Mouse (Mus musculus): ENCODE data around the gene Tspan11. TPM values are rescaled to one million over a fixed set of nuclear protein-coding genes. Genes with fewer than 3 reads are reported as not detected.
A peak's percentile ranks its signal among the peaks of the same experiment; 100 is the strongest.

Gene Tspan11
- polyA plus RNA-seq, 1 experiment from 2014 or later, result 5.6 TPM

DNA sequence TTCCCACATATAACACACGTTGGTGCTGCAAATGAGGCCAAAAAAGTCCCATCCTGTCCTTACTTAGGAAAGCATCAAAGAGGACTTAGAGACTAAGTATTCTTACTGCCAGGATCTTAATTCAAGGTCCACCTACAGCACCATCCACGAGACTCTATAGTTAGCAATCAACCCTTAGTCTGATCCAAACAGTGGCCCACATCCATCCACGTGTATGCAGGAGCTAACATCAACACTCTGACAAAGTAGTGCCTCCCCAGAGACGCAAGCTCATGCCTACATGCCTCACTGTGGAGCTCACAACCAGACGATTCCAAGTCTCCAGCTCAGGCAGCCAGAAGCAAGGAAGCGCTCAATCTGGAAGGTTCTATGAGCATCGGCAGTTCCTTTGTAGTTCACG is 15.2 kb downstream of the Tspan11 start:
- no peak overlapping the region for H3K4me2 ChIP-seq (ENCODE audit: low read length)
- no peaks in the 10 kb centered on the region for H3K36me3 ChIP-seq (ENCODE audit: insufficient read depth, low read length)
- ATAC-seq (replicated peaks; ENCODE audit: low FRiP score, low read depth) (no peak), DNase-seq (ENCODE audit: low spot score) (no peak)
- 84% methylated on average over 8 of the region's 8 CpGs for WGBS
- H3K9me3 ChIP-seq (replicated peaks; ENCODE audit: low read length), result no peaks in the 10 kb centered on the region
- no peak overlapping the region for H3K9ac ChIP-seq (ENCODE audit: low read depth, low read length)
- H3K27ac ChIP-seq, result no peak overlapping the region
- TF ChIP-seq CTCF (IDR thresholded peaks at IDR 0.05; ENCODE audit: low read depth), result no peak
- H3K27me3 ChIP-seq (ENCODE audit: insufficient read depth, low read length), result no peaks in the 10 kb centered on the region
- no peaks in the 10 kb centered on the region for H3K4me1 ChIP-seq (replicated peaks; ENCODE audit: insufficient read depth, low read length)
- H3K4me3 ChIP-seq (replicated peaks; ENCODE audit: low read depth, low read length), result no peak overlapping the region

DNA sequence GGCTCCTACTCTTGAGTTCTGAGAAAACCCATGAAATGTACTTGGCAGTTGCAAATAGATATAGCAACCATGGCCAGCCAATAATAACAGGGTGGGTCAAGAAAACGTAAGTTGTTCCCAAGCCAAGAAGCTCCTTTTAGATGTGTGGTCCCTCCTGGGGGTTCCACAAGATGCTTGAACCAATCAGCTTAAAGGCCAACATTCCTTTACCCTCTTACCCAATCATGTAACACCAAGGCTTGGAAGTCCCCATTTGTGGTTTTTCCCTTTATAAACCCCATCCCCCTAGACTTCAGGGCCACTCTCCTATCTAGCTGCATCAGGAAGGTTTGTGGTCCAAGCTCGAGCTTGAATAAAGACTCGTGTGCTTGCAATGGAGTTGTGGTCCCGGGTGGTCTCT is 23.2 kb downstream of the Tspan11 start:
- H3K4me2 ChIP-seq (ENCODE audit: low read length), result no peak overlapping the region
- ATAC-seq (replicated peaks; ENCODE audit: low FRiP score, low read depth) (no peak), DNase-seq (ENCODE audit: low spot score) (no peak)
- no peak overlapping the region for H3K27ac ChIP-seq
- H3K27me3 ChIP-seq (ENCODE audit: insufficient read depth, low read length), result no peaks in the 10 kb centered on the region
- no peak overlapping the region for H3K9ac ChIP-seq (ENCODE audit: low read depth, low read length)
- TF ChIP-seq CTCF (IDR thresholded peaks at IDR 0.05; ENCODE audit: low read depth), result no peak
- 84% methylated on average over 4 of the region's 4 CpGs for WGBS
- H3K9me3 ChIP-seq (replicated peaks; ENCODE audit: low read length), result no peaks in the 10 kb centered on the region
- no peaks in the 10 kb centered on the region for H3K4me1 ChIP-seq (replicated peaks; ENCODE audit: insufficient read depth, low read length)
- no peaks in the 10 kb centered on the region for H3K36me3 ChIP-seq (ENCODE audit: insufficient read depth, low read length)
- no peak overlapping the region for H3K4me3 ChIP-seq (replicated peaks; ENCODE audit: low read depth, low read length)

DNA sequence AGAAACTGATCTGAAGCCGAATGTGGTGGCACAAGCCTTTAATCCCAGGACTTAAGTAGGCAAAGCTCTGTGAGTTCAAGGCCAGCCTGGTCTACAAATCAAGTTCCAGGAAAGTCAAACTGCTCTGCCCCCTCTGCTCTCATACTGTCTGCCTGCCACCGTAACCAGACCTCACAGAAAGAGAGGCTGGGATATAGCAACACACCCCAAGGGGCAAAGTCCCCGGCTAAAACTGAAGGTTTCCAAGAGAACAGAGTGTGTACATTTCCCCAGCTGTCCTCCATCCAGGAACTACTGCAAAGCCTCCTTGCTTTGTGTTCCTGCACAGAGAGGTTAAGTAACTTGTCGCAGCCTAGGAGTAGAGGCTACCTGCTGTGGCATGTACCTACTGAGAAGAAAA is 24.3 kb downstream of the Tspan11 start:
- WGBS, result 75% methylated on average over 4 of the region's 4 CpGs
- ATAC-seq (replicated peaks; ENCODE audit: low FRiP score, low read depth) (no peak), DNase-seq (ENCODE audit: low spot score) (no peak)
- no peak for TF ChIP-seq CTCF (IDR thresholded peaks at IDR 0.05; ENCODE audit: low read depth)
- Histone ChIP-seq H3K4me1 (replicated peaks; ENCODE audit: insufficient read depth, low read length) (no peaks in the 10 kb centered on the region), H3K27me3 (ENCODE audit: insufficient read depth, low read length) (no peaks in the 10 kb centered on the region), H3K9me3 (replicated peaks; ENCODE audit: low read length) (no peaks in the 10 kb centered on the region), H3K4me2 (ENCODE audit: low read length) (no peak overlapping the region), H3K9ac (ENCODE audit: low read depth, low read length) (no peak overlapping the region), H3K36me3 (ENCODE audit: insufficient read depth, low read length) (no peaks in the 10 kb centered on the region), H3K4me3 (replicated peaks; ENCODE audit: low read depth, low read length) (no peak overlapping the region), H3K27ac (no peak overlapping the region)

DNA sequence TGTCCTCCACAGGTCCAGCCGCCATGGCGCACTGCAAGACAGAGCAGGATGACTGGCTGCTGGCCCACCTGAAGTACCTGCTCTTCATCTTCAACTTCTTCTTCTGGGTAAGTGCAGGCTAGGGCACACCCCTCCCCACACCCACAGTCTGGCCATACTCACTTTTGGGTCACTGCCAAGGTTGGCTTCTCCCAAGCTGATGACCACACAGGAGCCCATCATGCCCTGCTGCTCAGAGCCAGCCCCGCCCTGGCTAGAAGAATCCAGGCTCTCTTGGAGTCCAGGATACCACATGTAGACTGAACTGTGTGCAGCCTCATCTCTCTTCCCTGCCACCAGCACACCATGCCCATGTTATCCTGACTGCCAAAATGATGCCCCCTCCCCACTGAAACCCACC is 25.5 kb downstream of the Tspan11 start:
- no peak for TF ChIP-seq CTCF (IDR thresholded peaks at IDR 0.05; ENCODE audit: low read depth)
- DNase-seq (ENCODE audit: low spot score) (no peak), ATAC-seq (replicated peaks; ENCODE audit: low FRiP score, low read depth) (no peak)
- Histone ChIP-seq H3K4me3 (replicated peaks; ENCODE audit: low read depth, low read length) (no peak overlapping the region), H3K36me3 (ENCODE audit: insufficient read depth, low read length) (no peaks in the 10 kb centered on the region), H3K27ac (no peak overlapping the region), H3K9ac (ENCODE audit: low read depth, low read length) (no peak overlapping the region), H3K4me1 (replicated peaks; ENCODE audit: insufficient read depth, low read length) (no peaks in the 10 kb centered on the region), H3K4me2 (ENCODE audit: low read length) (no peak overlapping the region), H3K9me3 (replicated peaks; ENCODE audit: low read length) (no peaks in the 10 kb centered on the region), H3K27me3 (ENCODE audit: insufficient read depth, low read length) (no peaks in the 10 kb centered on the region)
- WGBS, result 98% methylated on average over 3 of the region's 3 CpGs

DNA sequence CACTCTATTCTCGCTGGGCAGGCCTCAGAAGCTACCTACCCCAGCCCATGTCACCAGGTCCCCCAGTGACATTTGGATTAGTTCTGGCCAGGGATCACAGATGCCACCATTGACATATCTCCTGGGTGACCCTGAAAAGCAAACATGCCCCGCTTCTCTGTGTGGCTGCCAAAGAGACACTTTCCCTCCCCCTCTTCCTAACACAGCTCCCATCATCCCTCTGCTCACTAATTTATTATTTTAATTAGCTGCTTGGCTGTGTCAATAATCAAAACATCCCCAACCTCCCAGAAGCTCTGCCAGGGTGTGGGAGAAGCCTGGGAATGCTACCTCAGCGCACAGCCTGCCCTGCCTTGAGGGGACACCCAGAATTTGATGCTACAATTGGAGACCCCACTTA is 29.6 kb downstream of the Tspan11 start:
- no peaks in the 10 kb centered on the region for H3K36me3 ChIP-seq (ENCODE audit: insufficient read depth, low read length)
- no peaks in the 10 kb centered on the region for H3K9me3 ChIP-seq (replicated peaks; ENCODE audit: low read length)
- H3K4me3 ChIP-seq (replicated peaks; ENCODE audit: low read depth, low read length), result no peak overlapping the region
- H3K9ac ChIP-seq (ENCODE audit: low read depth, low read length), result no peak overlapping the region
- 46% methylated on average over 3 of the region's 3 CpGs for WGBS
- no peak overlapping the region for H3K4me2 ChIP-seq (ENCODE audit: low read length)
- no peaks in the 10 kb centered on the region for H3K27me3 ChIP-seq (ENCODE audit: insufficient read depth, low read length)
- TF ChIP-seq CTCF (IDR thresholded peaks at IDR 0.05; ENCODE audit: low read depth), result no peak
- H3K27ac ChIP-seq, result no peak overlapping the region
- DNase-seq (ENCODE audit: low spot score) (no peak), ATAC-seq (replicated peaks; ENCODE audit: low FRiP score, low read depth) (no peak)
- H3K4me1 ChIP-seq (replicated peaks; ENCODE audit: insufficient read depth, low read length), result no peaks in the 10 kb centered on the region

DNA sequence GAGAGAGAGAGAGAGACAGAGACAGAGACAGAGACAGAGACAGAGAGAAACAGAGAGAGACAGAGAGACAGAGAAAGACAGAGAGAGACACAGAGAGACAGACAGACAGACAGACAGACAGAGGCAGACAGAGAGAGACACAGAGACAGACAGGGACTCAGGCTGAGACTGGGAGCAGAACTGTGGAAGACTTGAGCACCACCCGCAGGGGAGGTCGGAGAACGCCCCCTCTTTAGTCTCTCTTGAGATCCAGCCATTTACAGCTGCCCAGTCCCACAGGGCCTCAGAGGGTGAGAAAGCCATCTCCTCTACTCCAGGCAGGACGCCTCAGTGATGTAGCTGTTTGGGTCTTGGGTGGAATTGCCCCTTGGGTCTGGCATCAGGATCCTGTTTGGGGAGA is 30.3 kb downstream of the Tspan11 start:
- H3K9me3 ChIP-seq (replicated peaks; ENCODE audit: low read length), result no peaks in the 10 kb centered on the region
- peak; percentile 45 for TF ChIP-seq CTCF (IDR thresholded peaks at IDR 0.05; ENCODE audit: low read depth)
- peak; percentile 36 for DNase-seq (ENCODE audit: low spot score)
- no peak for ATAC-seq (replicated peaks; ENCODE audit: low FRiP score, low read depth)
- H3K36me3 ChIP-seq (ENCODE audit: insufficient read depth, low read length), result no peaks in the 10 kb centered on the region
- no peak overlapping the region for H3K27ac ChIP-seq
- 76% methylated on average over 4 of the region's 4 CpGs for WGBS
- H3K9ac ChIP-seq (ENCODE audit: low read depth, low read length), result no peak overlapping the region
- no peak overlapping the region for H3K4me2 ChIP-seq (ENCODE audit: low read length)
- H3K4me1 ChIP-seq (replicated peaks; ENCODE audit: insufficient read depth, low read length), result no peaks in the 10 kb centered on the region
- H3K27me3 ChIP-seq (ENCODE audit: insufficient read depth, low read length), result no peaks in the 10 kb centered on the region
- no peak overlapping the region for H3K4me3 ChIP-seq (replicated peaks; ENCODE audit: low read depth, low read length)

DNA sequence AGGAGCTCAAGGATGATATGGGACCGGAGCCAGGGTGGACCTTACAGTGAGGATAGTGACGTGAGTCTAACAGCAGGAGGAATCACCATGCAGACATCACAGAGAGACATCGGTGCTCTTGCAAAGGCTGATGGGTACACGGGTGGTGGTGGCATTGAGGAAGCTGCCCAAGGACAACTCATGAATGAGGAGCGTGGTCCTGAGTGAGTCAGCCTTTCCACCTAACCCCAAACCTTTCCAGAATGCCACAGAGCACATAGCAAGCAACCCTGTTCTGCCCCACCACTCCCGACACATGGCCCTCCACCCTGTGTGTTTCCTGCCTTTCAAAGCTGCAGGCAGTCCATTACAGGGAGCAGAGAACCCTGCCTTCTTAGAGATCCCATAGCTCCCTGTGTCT is 32.1 kb downstream of the Tspan11 start:
- DNase-seq (ENCODE audit: low spot score) (no peak), ATAC-seq (replicated peaks; ENCODE audit: low FRiP score, low read depth) (no peak)
- 86% methylated on average over 6 of the region's 6 CpGs for WGBS
- Histone ChIP-seq H3K9ac (ENCODE audit: low read depth, low read length) (no peak overlapping the region), H3K4me3 (replicated peaks; ENCODE audit: low read depth, low read length) (no peak overlapping the region), H3K27me3 (ENCODE audit: insufficient read depth, low read length) (no peaks in the 10 kb centered on the region), H3K9me3 (replicated peaks; ENCODE audit: low read length) (no peaks in the 10 kb centered on the region), H3K4me2 (ENCODE audit: low read length) (no peak overlapping the region), H3K36me3 (ENCODE audit: insufficient read depth, low read length) (no peaks in the 10 kb centered on the region), H3K27ac (no peak overlapping the region), H3K4me1 (replicated peaks; ENCODE audit: insufficient read depth, low read length) (no peaks in the 10 kb centered on the region)
- no peak for TF ChIP-seq CTCF (IDR thresholded peaks at IDR 0.05; ENCODE audit: low read depth)

Measured in kidney, postnatal 0 days (tissue).